Mouse (Mus musculus): ENCODE results near the gene Adgrd1. TPM values are rescaled to one million over a fixed set of nuclear protein-coding genes. Genes with fewer than 3 reads are reported as not detected.

The Adgrd1 gene
- total RNA-seq, 1 experiment from 2014 or later, result 0.35 TPM

- no peak for ATAC-seq (ENCODE audit: extremely low read depth, insufficient number of reproducible peaks, low FRiP score, poor library complexity, severe bottlenecking)
Measured at GRCm38 (mm10) chr5:129181450-129181849, 84.9 kb downstream of the Adgrd1 start.

DNA sequence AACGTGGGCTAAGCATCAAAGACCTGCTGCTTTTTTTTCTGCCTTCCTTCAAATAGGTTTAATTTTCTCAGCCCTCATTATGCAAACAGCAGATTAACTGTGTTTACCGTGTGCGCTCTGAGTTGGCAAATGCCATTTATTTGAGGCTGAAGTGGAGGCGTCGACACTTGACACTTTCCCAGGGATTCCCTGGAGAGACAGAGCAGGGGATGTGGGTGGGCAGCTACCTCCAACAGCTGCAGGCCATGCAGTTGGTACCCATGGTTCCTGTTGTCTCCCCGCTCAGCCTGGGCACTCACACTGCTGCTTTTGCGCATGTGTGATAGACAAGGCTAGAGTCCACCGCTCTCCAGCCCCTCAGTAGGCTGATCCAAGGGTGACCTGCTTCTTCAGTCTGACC lies 86.0 kb downstream of the Adgrd1 start:
- ATAC-seq (ENCODE audit: extremely low read depth, insufficient number of reproducible peaks, low FRiP score, poor library complexity, severe bottlenecking), result no peak

GRCm38 (mm10) chr5:129186260-129186659 lies 89.7 kb downstream of the Adgrd1 start:
- ATAC-seq (ENCODE audit: extremely low read depth, insufficient number of reproducible peaks, low FRiP score, poor library complexity, severe bottlenecking), result no peak

DNA sequence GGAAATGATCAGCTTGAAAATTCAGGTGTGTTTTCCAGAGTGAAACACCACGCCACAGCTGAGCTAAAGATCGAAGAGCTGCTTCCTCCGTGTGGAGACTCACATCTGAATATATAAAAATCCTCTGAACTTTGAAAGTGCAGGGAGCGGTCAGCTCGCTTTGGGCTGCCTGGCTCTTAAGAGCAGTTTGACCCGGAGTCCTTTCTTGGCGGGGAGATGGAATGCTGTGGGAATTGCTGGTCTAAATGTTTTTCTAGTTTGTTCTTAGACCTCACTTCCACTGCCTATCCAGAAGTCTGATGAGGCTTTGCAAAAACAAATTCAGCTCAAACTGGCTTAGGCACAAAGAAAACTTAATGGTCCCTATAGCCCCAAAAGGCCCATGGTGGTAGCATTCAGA lies 90.4 kb downstream of the Adgrd1 start:
- no peak for ATAC-seq (ENCODE audit: extremely low read depth, insufficient number of reproducible peaks, low FRiP score, poor library complexity, severe bottlenecking)

DNA sequence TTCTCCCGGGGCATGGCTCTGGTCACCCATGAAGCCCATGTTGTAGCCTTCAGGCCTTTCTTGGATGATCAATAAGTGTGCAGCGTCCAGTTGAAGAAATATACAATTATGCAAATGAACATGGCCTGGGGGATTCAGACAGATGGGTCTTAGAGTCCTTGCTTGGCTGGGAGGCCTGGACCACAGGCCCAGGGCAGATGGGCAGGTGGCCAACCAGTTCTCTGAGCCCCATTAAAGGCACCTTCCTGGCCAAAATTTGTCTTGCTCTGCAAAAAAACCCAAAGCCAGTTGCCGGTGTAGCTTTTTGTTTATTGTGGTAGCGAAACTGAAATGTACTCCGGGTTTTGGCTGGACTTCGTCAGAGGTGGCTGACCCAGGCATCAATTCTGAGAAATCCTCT lies 92.5 kb downstream of the Adgrd1 start:
- no peak for ATAC-seq (ENCODE audit: extremely low read depth, insufficient number of reproducible peaks, low FRiP score, poor library complexity, severe bottlenecking)

DNA sequence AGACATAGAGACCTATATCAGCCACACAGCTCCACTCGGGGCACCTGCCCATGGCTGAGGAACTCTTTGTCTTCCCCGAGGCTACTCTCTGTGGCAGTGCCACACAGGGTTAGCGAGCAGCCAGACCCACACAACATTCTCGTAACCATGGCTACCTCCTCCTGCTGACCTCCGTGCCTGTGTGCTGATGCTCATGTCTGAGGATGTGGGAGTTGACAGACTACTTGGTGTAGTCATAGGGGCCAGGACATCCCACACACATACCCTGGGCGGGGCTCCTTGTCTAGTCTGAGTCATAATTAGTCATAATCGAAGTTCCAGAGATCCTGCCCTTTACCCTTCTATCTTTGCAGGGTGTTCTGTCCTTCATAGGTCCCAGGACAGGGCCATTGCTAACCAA lies 93.5 kb downstream of the Adgrd1 start:
- no peak for ATAC-seq (ENCODE audit: extremely low read depth, insufficient number of reproducible peaks, low FRiP score, poor library complexity, severe bottlenecking)

GRCm38 (mm10) chr5:129196501-129196900 lies 100.0 kb downstream of the Adgrd1 start:
- no peak for ATAC-seq (ENCODE audit: extremely low read depth, insufficient number of reproducible peaks, low FRiP score, poor library complexity, severe bottlenecking)

- no peak for ATAC-seq (ENCODE audit: extremely low read depth, insufficient number of reproducible peaks, low FRiP score, poor library complexity, severe bottlenecking)
Measured at GRCm38 (mm10) chr5:129196971-129197519, 100.5 kb downstream of the Adgrd1 start.

DNA sequence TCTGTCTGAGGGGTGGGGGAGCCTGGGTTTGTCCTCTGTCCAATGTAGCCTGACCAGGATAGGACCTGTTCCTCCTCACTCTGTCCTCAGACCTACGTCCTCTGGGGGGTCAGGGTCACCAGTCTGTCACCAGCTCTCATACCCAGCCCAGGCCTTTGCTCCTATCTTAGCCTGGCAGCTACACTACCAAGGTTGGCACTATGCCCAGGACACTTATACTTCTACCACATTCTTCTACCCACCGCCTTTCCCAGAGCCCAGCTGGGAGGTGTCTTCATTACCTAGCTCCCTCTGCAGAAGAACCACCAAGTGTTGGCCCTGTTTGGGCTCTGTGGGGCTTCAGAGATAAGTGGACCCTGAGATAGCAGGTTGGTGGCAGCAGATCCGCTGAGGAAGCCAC lies 103.6 kb downstream of the Adgrd1 start:
- ATAC-seq (ENCODE audit: extremely low read depth, insufficient number of reproducible peaks, low FRiP score, poor library complexity, severe bottlenecking), result no peak

DNA sequence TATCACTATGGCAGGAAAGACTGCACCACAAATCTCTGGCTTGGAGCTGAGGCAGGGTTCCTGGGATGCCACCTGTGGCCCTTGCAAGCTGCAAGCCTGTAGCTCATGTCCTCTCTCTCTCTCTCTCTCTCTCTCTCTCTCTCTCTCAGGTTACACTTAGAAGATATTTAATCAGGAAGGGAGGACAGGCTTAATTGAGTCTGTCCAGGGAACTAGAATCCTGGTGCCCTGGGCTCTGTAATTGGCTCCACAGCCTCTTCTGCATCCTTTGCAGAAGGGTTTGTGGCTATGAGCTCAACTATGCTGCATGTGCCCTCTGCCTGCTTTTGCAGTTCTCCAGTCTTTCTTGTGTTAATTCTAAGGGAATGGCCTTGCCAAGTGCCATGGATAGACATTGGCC lies 111.7 kb downstream of the Adgrd1 start:
- ATAC-seq (ENCODE audit: extremely low read depth, insufficient number of reproducible peaks, low FRiP score, poor library complexity, severe bottlenecking), result no peak

- no peak for ATAC-seq (ENCODE audit: extremely low read depth, insufficient number of reproducible peaks, low FRiP score, poor library complexity, severe bottlenecking)
Measured at GRCm38 (mm10) chr5:129208845-129209244, 112.3 kb downstream of the Adgrd1 start.

- ATAC-seq (ENCODE audit: extremely low read depth, insufficient number of reproducible peaks, low FRiP score, poor library complexity, severe bottlenecking), result no peak
Measured at GRCm38 (mm10) chr5:129211385-129212031, 115.0 kb downstream of the Adgrd1 start.

DNA sequence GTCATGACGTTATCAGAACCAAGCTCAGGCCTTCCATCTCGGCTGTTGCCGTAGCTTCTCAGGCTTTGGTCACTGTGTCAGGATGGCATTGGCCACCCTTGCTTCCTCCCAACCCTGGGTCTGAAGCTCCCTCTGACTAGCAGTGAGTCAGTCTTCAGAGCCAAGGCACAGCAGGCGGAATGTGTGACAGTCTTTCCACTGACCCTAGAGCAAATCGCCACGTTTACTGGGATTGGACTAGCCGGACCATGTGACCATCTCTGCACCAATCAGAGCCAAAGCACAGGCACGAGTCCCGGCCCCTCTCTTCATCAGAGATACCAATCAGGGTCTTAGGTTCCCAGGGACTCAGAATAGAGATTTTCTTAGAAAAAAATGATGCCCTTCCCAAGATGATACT lies 117.5 kb downstream of the Adgrd1 start:
- ATAC-seq (ENCODE audit: extremely low read depth, insufficient number of reproducible peaks, low FRiP score, poor library complexity, severe bottlenecking), result no peak

- ATAC-seq (ENCODE audit: extremely low read depth, insufficient number of reproducible peaks, low FRiP score, poor library complexity, severe bottlenecking), result no peak
Measured at GRCm38 (mm10) chr5:129216001-129216400, 119.5 kb downstream of the Adgrd1 start.

GRCm38 (mm10) chr5:129217481-129218221 lies 121.1 kb downstream of the Adgrd1 start:
- ATAC-seq (ENCODE audit: extremely low read depth, insufficient number of reproducible peaks, low FRiP score, poor library complexity, severe bottlenecking), result no peak

DNA sequence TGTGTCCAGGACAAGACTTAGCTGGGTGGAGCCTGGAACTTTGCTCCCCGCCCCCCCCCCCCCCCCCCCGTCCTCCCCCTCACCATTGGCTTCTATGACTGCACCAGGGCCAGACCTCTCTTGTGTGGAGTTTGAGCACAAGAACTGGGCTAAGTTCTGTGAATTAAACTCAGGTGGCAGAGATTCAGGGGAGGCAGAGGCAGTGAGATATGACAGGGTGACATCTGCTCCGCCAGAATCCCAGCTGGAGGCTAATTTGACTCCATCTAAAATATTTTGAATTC lies 121.6 kb downstream of the Adgrd1 start:
- no peak for ATAC-seq (ENCODE audit: extremely low read depth, insufficient number of reproducible peaks, low FRiP score, poor library complexity, severe bottlenecking)

GRCm38 (mm10) chr5:129218537-129218981 lies 122.0 kb downstream of the Adgrd1 start:
- no peak for ATAC-seq (ENCODE audit: extremely low read depth, insufficient number of reproducible peaks, low FRiP score, poor library complexity, severe bottlenecking)

GRCm38 (mm10) chr5:129219178-129219760 lies 122.7 kb downstream of the Adgrd1 start:
- no peak for ATAC-seq (ENCODE audit: extremely low read depth, insufficient number of reproducible peaks, low FRiP score, poor library complexity, severe bottlenecking)

- no peak for ATAC-seq (ENCODE audit: extremely low read depth, insufficient number of reproducible peaks, low FRiP score, poor library complexity, severe bottlenecking)
Measured at GRCm38 (mm10) chr5:129225810-129226450, 129.4 kb downstream of the Adgrd1 start.

DNA sequence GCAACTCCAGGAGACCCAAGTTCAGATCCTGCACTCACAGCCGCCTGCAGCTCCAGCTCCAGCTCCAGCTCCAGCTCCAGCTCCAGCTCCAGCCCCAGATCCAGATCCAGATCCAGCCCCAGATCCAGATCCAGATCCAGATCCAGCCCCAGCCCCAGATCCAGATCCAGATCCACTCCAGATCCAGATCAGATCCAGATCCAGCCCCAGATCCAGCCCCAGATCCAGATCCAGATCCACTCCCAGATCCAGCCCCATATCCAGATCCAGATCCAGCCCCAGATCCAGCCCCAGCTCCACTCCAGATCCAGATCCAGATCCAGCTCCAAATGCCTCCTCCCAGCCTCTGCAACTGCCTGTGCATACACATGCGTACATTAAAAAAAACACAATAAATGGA lies 131.6 kb downstream of the Adgrd1 start:
- no peak for ATAC-seq (ENCODE audit: extremely low read depth, insufficient number of reproducible peaks, low FRiP score, poor library complexity, severe bottlenecking)
